Mouse (Mus musculus) G1E (cell line): ENCODE measurements at regions not wholly inside any gene's neighbourhood (a gene's known extent, or its start where the extent isn't known, plus 50 kb on each side); places are given as distances from the start of the nearest gene placed in this dataset.
"Not testable (repeated sequence)": the region's sequence is repeated elsewhere in the genome, so short reads cannot be mapped to it uniquely, and the experiment has no call there.

ENCODE experiments used
- CTCF ChIP-seq: IDR thresholded peaks from 2 replicates; pipeline ENCODE4 v1.5.1; 2012; ENCODE audit warnings: low read depth, low read length, inconsistent platforms, mixed read lengths
- GATA1 ChIP-seq: IDR thresholded peaks from 2 replicates; pipeline ENCODE4 v1.6.1; 2012; ENCODE audit warnings: borderline replicate concordance, low read length, inconsistent platforms, mixed read lengths

GRCm38 (mm10) chr5:76081379-76081778 lies 58.7 kb upstream of the Srd5a3 start:
- not testable (repeated sequence) for TF ChIP-seq GATA1, CTCF
